In the genomic region with DNA sequence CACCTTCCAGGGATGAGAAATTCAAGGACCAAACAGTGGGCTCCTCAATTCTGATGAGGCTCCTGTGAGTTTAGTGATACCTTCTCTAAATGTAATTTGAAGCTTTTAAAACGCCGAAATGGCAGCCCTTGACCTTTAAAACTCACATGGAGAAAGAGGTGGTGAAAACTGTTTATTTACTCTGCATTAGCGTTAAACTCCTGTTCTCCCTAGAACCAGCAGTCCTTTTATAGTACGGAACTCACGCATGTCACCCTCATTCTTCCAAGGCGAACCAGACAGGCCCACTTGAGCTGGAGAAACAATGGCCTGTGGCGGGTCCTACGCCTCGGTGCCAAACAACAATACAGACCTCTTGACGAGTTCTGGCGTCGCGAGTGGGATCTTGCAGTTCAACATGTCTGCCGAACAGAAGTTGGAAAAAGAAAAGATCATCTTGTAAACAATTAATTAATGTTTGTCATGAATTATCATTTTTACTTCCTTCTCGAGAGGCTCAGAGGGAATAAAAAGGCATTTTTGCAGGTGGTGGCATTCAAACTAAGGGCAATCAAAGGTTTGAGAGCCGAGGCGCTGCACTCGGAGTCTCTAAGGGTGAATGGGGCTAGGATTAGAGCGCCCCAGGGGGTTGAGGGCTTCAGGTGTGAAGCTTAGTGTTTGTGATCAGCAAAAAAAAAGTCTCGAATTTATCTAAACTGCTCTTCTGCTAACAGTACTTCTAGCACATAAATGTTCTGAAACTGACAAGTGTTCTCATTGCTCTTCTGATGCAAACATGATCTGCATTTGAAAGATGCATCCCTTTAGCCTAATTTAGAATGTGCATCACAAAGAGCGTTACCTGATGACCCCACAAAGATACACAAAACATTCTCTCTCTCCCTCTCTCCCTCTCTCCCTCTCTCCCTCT, we compare ENCODE assay signal across 14 mouse cellular contexts. TPM values are rescaled to one million over a fixed set of nuclear protein-coding genes. Genes with fewer than 3 reads are reported as not detected.
DNase-seq lines count a peak whose midpoint lies in the region; ATAC-seq and TF ChIP-seq lines count a peak whose summit lies in the region.
"Had no signal": no experiment of that assay in that cellular context is flagged by ENCODE, and none has a peak within 500 bp of the region (broad histone marks: within the 10 kb centered on the region; RNA-seq: fewer than 3 reads in every experiment).

No protein-coding gene starts in this region.

- 0 out of 2 replicates have a peak overlapping the region, but pooled peaks have one; percentile 10 for H3K4me3 ChIP-seq in heart, embryonic 13.5 days
- no peak overlapping the region for H3K4me3 ChIP-seq in forebrain, embryonic 15.5 days
- no peak overlapping the region for H3K4me3 ChIP-seq in midbrain, embryonic 14.5 days (replicated peaks; ENCODE audit: low read depth, low read length)
- no peak overlapping the region for H3K4me3 ChIP-seq in kidney, embryonic 15.5 days (replicated peaks)
- no peak overlapping the region for H3K4me3 ChIP-seq in thymus, adult 2 months (ENCODE audit: control insufficient read depth, insufficient read depth, low read length)

- no peak overlapping the region for H3K9ac ChIP-seq in heart, embryonic 13.5 days
- no peak overlapping the region for H3K9ac ChIP-seq in forebrain, embryonic 15.5 days (replicated peaks)
- no peak overlapping the region for H3K9ac ChIP-seq in midbrain, embryonic 14.5 days (replicated peaks; ENCODE audit: low read length)
- no peak overlapping the region for H3K9ac ChIP-seq in kidney, embryonic 15.5 days

- ATAC-seq in heart, embryonic 13.5 days (ENCODE audit: extremely low read depth, insufficient number of reproducible peaks, low FRiP score, low TSS enrichment), result no peak
- ATAC-seq in forebrain, embryonic 15.5 days (replicated peaks), result no peak
- no peak for ATAC-seq in midbrain, embryonic 14.5 days (ENCODE audit: low FRiP score, low TSS enrichment)
- no peak for ATAC-seq in kidney, embryonic 15.5 days (replicated peaks; ENCODE audit: low FRiP score)
- ATAC-seq: inflammation-experienced regulatory T-cells, adult 6 months had no signal

- H3K4me1 ChIP-seq in heart, embryonic 13.5 days, result peaks cover 14% of the 10 kb centered on the region; the same call in 1 of the 2 replicates
- H3K4me1 ChIP-seq in forebrain, embryonic 15.5 days, result peaks cover 26% of the 10 kb centered on the region
- peaks cover 9% of the 10 kb centered on the region; the same call in 1 of the 2 replicates for H3K4me1 ChIP-seq in midbrain, embryonic 14.5 days (ENCODE audit: control insufficient read depth, insufficient read depth, low read length)
- H3K4me1 ChIP-seq in kidney, embryonic 15.5 days, result peaks cover 15% of the 10 kb centered on the region
- H3K4me1 ChIP-seq in thymus, adult 2 months (replicated peaks; ENCODE audit: control insufficient read depth, insufficient read depth, low read length), result no peaks in the 10 kb centered on the region

- no peak for DNase-seq in heart, adult 18-20 months
- DNase-seq in WW6 (ENCODE audit: low read depth, low spot score), result peak; percentile 47
- peak; percentile 42 for DNase-seq in midbrain, embryonic 14.5 days
- no peak for DNase-seq in adrenal gland, postnatal 14 days
- no peak for DNase-seq in thymus, adult 2 months
- DNase-seq: B cell, adult 2 months; cerebellum, adult 9-10 months; layer of hippocampus, adult 9-11 months; right cerebral cortex, postnatal 4 days had no signal

- peak overlapping the region; percentile 48 for H3K4me2 ChIP-seq in heart, embryonic 13.5 days
- peak overlapping the region; percentile 9 for H3K4me2 ChIP-seq in forebrain, embryonic 15.5 days (replicated peaks)
- H3K4me2 ChIP-seq in midbrain, embryonic 14.5 days (ENCODE audit: low read length), result peak overlapping the region; percentile 13
- no peak overlapping the region for H3K4me2 ChIP-seq in kidney, embryonic 15.5 days
- H3K4me2 ChIP-seq: liver, embryonic 11.5 days had no signal

- H3K9me3 ChIP-seq in heart, embryonic 13.5 days, result no peaks in the 10 kb centered on the region
- no peaks in the 10 kb centered on the region for H3K9me3 ChIP-seq in forebrain, embryonic 15.5 days
- no peaks in the 10 kb centered on the region for H3K9me3 ChIP-seq in midbrain, embryonic 14.5 days (ENCODE audit: control insufficient read depth, low read length)
- no peaks in the 10 kb centered on the region for H3K9me3 ChIP-seq in kidney, embryonic 15.5 days (replicated peaks)

- TF ChIP-seq POLR2A in thymus, adult 2 months (IDR thresholded peaks at IDR 0.05; ENCODE audit: control insufficient read depth, extremely low read depth, insufficient read depth, low read length, poor library complexity), result no peak

- no peaks in the 10 kb centered on the region for H3K36me3 ChIP-seq in heart, embryonic 13.5 days
- H3K36me3 ChIP-seq in forebrain, embryonic 15.5 days, result no peaks in the 10 kb centered on the region
- H3K36me3 ChIP-seq in midbrain, embryonic 14.5 days (ENCODE audit: control insufficient read depth, insufficient read depth, low read length), result no peaks in the 10 kb centered on the region
- no peaks in the 10 kb centered on the region for H3K36me3 ChIP-seq in kidney, embryonic 15.5 days
- H3K36me3 ChIP-seq in thymus, adult 2 months (ENCODE audit: control insufficient read depth, insufficient read depth, low read length), result no peaks in the 10 kb centered on the region

- H3K27ac ChIP-seq in heart, embryonic 13.5 days (replicated peaks), result no peak overlapping the region
- no peak overlapping the region for H3K27ac ChIP-seq in forebrain, embryonic 15.5 days (replicated peaks)
- no peak overlapping the region for H3K27ac ChIP-seq in midbrain, embryonic 14.5 days (replicated peaks; ENCODE audit: low read depth, low read length)
- no peak overlapping the region for H3K27ac ChIP-seq in kidney, embryonic 15.5 days
- H3K27ac ChIP-seq in thymus, adult 2 months (ENCODE audit: control insufficient read depth, insufficient read depth, low read length), result no peak overlapping the region

- TF ChIP-seq CTCF in thymus, adult 2 months (IDR thresholded peaks at IDR 0.05; ENCODE audit: borderline replicate concordance, control insufficient read depth, extremely low read depth, insufficient read depth, low read length, poor library complexity), result no peak

- WGBS in heart, embryonic 13.5 days, result 18% methylated on average over 21 of the region's 21 CpGs
- 5% methylated on average over 21 of the region's 21 CpGs for WGBS in forebrain, embryonic 15.5 days
- 5% methylated on average over 21 of the region's 21 CpGs for WGBS in midbrain, embryonic 14.5 days
- WGBS in kidney, embryonic 15.5 days, result 20% methylated on average over 21 of the region's 21 CpGs
- WGBS in thymus, adult 2 months, result 64% methylated on average over 21 of the region's 21 CpGs

- peaks cover 11% of the 10 kb centered on the region; the same call in 1 of the 2 replicates for H3K27me3 ChIP-seq in heart, embryonic 13.5 days (replicated peaks)
- H3K27me3 ChIP-seq in forebrain, embryonic 15.5 days, result peaks cover 4% of the 10 kb centered on the region; the same call in 1 of the 2 replicates
- no peaks in the 10 kb centered on the region for H3K27me3 ChIP-seq in midbrain, embryonic 14.5 days (ENCODE audit: control insufficient read depth, insufficient read depth, low read length)
- peaks cover 8% of the 10 kb centered on the region; the same call in 1 of the 2 replicates for H3K27me3 ChIP-seq in kidney, embryonic 15.5 days
- H3K27me3 ChIP-seq in thymus, adult 2 months (ENCODE audit: control insufficient read depth, insufficient read depth, low read length), result no peaks in the 10 kb centered on the region; the same call in 1 of the 2 replicates

RNA-seq across cellular contexts. Expression of a gene that starts 47.5 kb away (rescaled TPM):
- polyA plus RNA-seq in heart, embryonic 13.5 days (2015; fragmentation: Nextera tagmentation; extraction: Ambion mirVana), result 24.9 and 25.9 TPM in 2 replicates
- 1 to 10 TPM; 5.6 to 5.7 TPM for total RNA-seq in heart, adult 18-20 months (2021)
- polyA plus RNA-seq in forebrain, embryonic 15.5 days (2015; fragmentation: Nextera tagmentation; extraction: Ambion mirVana), result 45.6 and 49.7 TPM in 2 replicates
- 45.4 and 52.7 TPM in 2 replicates for polyA plus RNA-seq in midbrain, embryonic 14.5 days (2014; fragmentation: Nextera tagmentation; extraction: Ambion mirVana)
- polyA plus RNA-seq in kidney, embryonic 15.5 days (2015; fragmentation: Nextera tagmentation; extraction: Ambion mirVana), result 35.2 and 38.1 TPM in 2 replicates
- total RNA-seq in adrenal gland, postnatal 14 days (2021), result 12.5 and 16.2 TPM in 2 replicates
- 18.0 and 18.4 TPM in 2 replicates for polyA plus RNA-seq in thymus, adult 2 months (2012; rRNA removed)

Comparison
In these comparisons a context has a peak if more than half of its experiments do, and no peak if none do; other contexts are left out.
1. DNase-seq: peak in WW6 (single experiment) and midbrain, embryonic 14.5 days (single experiment); none in heart, adult 18-20 months (0 of 2), adrenal gland, postnatal 14 days (single experiment) and thymus, adult 2 months (single experiment).